ENCODE assay signal across 27 mouse cellular contexts in the genomic region with DNA sequence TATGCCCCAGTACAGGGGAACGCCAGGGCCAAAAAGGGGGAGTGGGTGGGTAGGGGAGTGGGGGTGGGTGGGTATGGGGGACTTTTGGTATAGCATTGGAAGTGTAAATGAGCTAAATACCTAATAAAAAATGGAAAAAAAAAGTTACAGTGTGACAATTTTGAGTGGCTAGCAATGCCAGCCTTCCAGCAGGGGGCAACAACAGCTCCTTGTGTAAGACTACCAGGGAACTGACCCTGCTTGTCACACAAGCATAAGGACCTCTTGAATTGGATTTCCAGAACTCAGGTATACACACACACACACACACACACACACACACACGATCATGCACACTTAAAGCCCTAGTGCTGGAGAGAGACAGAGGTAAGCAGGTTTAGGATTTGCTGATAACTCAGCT. TPM values are rescaled to one million over a fixed set of nuclear protein-coding genes. Genes with fewer than 3 reads are reported as not detected.
DNase-seq lines count a peak whose midpoint lies in the region; ATAC-seq and TF ChIP-seq lines count a peak whose summit lies in the region.
"Not testable (repeated sequence)": the region's sequence is repeated elsewhere in the genome, so short reads cannot be mapped to it uniquely, and the experiment has no call there.
"Had no signal": no experiment of that assay in that cellular context is flagged by ENCODE, and none has a peak within 500 bp of the region (broad histone marks: within the 10 kb centered on the region; RNA-seq: fewer than 3 reads in every experiment).

No protein-coding gene starts in this region.

- H3K27me3 ChIP-seq in MEL (ENCODE audit: control insufficient read depth in 1 of 2, insufficient read depth in 2 of 2, low read length in 2 of 2); hindbrain, postnatal 0 days (ENCODE audit: insufficient read depth, low read length); lung, postnatal 0 days (replicated peaks; ENCODE audit: insufficient read depth, low read length): not testable (repeated sequence)

- DNase-seq in 416B (ENCODE audit: low read depth) = peak; percentile 50
- DNase-seq in MEL (ENCODE audit: low read depth, low spot score) = peak; percentile 38
- peak; percentile 6 for DNase-seq in c-Kit-positive CD71-negative TER-119-negative erythroid progenitor cells, embryonic 14.5 days (ENCODE audit: low read depth)
- not testable (repeated sequence) for DNase-seq in hindbrain, postnatal 0 days (ENCODE audit: low spot score); layer of hippocampus, adult 2 months (ENCODE audit: low spot score in 2 of 2); lung, postnatal 0 days (ENCODE audit: low spot score)
- peak; percentile 40 for DNase-seq in right cerebral cortex, postnatal 14 days
- DNase-seq in urinary bladder, postnatal 14 days (ENCODE audit: low spot score) = peak; percentile 28

- H3K4me2 ChIP-seq in hindbrain, postnatal 0 days (ENCODE audit: low read depth, low read length); lung, postnatal 0 days (replicated peaks; ENCODE audit: low read depth, low read length): not testable (repeated sequence)

- WGBS in hindbrain, postnatal 0 days = 100% methylated on average over 1 of the region's 2 CpGs
- 53% methylated on average over 1 of the region's 2 CpGs for WGBS in lung, postnatal 0 days

- not testable (repeated sequence) for H3K27ac ChIP-seq in MEL (ENCODE audit: control insufficient read depth, low read depth, low read length); hindbrain, postnatal 0 days; layer of hippocampus, adult 2 months; lung, postnatal 0 days (ENCODE audit: low read length)

- TF ChIP-seq POLR2A in MEL (IDR thresholded peaks at IDR 0.05; ENCODE audit: control insufficient read depth in 1 of 2, insufficient read depth in 1 of 2, low read depth in 1 of 2, low read length in 2 of 2, poor library complexity in 1 of 2) = not testable (repeated sequence)

- not testable (repeated sequence) for H3K9ac ChIP-seq in MEL (ENCODE audit: control insufficient read depth, low read depth, low read length, poor library complexity, severe bottlenecking); hindbrain, postnatal 0 days (replicated peaks; ENCODE audit: low read length); lung, postnatal 0 days (replicated peaks; ENCODE audit: low read depth)

- TF ChIP-seq CTCF in MEL (IDR thresholded peaks at IDR 0.05 in 2 of 3, conservative IDR thresholded peaks at IDR 0.05 in 1 of 3; ENCODE audit: control insufficient read depth in 1 of 3, insufficient read depth in 1 of 3, low read depth in 2 of 3, low read length in 3 of 3, poor library complexity in 1 of 3, severe bottlenecking in 1 of 3) = peak; percentile 16 to 56 (median 46); a peak in 5 of 6 replicates
- peak; percentile 18; the same call in 1 of the 2 replicates for TF ChIP-seq CTCF in hindbrain, postnatal 0 days (IDR thresholded peaks at IDR 0.05; ENCODE audit: low read depth)
- peak; percentile 51 for TF ChIP-seq CTCF in layer of hippocampus, adult 2 months (conservative IDR thresholded peaks at IDR 0.05)
- peak; percentile 23; the same call in 1 of the 2 replicates for TF ChIP-seq CTCF in lung, postnatal 0 days (IDR thresholded peaks at IDR 0.05)

- not testable (repeated sequence) for H3K4me1 ChIP-seq in MEL (ENCODE audit: control insufficient read depth in 1 of 2, insufficient read depth in 2 of 2, low read length in 2 of 2); hindbrain, postnatal 0 days (ENCODE audit: insufficient read depth, low read length); lung, postnatal 0 days (ENCODE audit: insufficient read depth, low read depth, low read length)

- ATAC-seq in hindbrain, postnatal 0 days; lung, postnatal 0 days: not testable (repeated sequence)

- peak; percentile 13 for TF ChIP-seq RAD21 in MEL (IDR thresholded peaks at IDR 0.05; ENCODE audit: low read depth, low read length)

- not testable (repeated sequence) for TF ChIP-seq EP300 in MEL (IDR thresholded peaks at IDR 0.05; ENCODE audit: low read depth in 1 of 2, low read length in 2 of 2); lung, postnatal 0 days (IDR thresholded peaks at IDR 0.05)

- H3K36me3 ChIP-seq in MEL (ENCODE audit: control insufficient read depth in 1 of 2, insufficient read depth in 2 of 2, low read length in 2 of 2); hindbrain, postnatal 0 days (ENCODE audit: insufficient read depth, low read length); lung, postnatal 0 days (ENCODE audit: insufficient read depth, low read length): not testable (repeated sequence)

- H3K79me2 ChIP-seq in MEL (ENCODE audit: control insufficient read depth, insufficient read depth, low read length, poor library complexity) = not testable (repeated sequence)

- not testable (repeated sequence) for H3K9me3 ChIP-seq in MEL (replicated peaks; ENCODE audit: insufficient read depth, low read length); hindbrain, postnatal 0 days (ENCODE audit: low read length); lung, postnatal 0 days (ENCODE audit: low read length)

- not testable (repeated sequence) for H3K4me3 ChIP-seq in MEL (ENCODE audit: control insufficient read depth in 1 of 2, insufficient read depth in 1 of 2, low read depth in 2 of 2, low read length in 2 of 2); hindbrain, postnatal 0 days (ENCODE audit: low read length); layer of hippocampus, adult 2 months; lung, postnatal 0 days (ENCODE audit: low read depth, low read length)

TF ChIP-seq in MEL, 35 proteins besides CTCF, POLR2A, EP300 and RAD21:
- 0 out of 2 replicates have a peak, but pooled peaks have one; percentile 29 for TF ChIP-seq ZNF384 (IDR thresholded peaks at IDR 0.05; ENCODE audit: low read depth, low read length)
- peak; percentile 25; the same call in 1 of the 2 replicates for TF ChIP-seq SMC3 (IDR thresholded peaks at IDR 0.05; ENCODE audit: low read depth, low read length)
TF ChIP-seq in MEL: peak in this region for 2; not testable (repeated sequence) for 33.

RNA-seq across cellular contexts. Expression of a gene that starts 8.4 kb away (rescaled TPM):
- not detected in 2 replicates for total RNA-seq in MEL (2012; rRNA removed)
- polyA plus RNA-seq in MEL (2012; ENCODE audit: insufficient read depth in 1 of 2, insufficient read length in 2 of 2, low read depth in 1 of 2, low replicate concordance in 2 of 2, missing spikeins in 1 of 2) = under 1 TPM in 1 of 2 experiments, not detected in 1; 0.03 TPM
- 0.68 and 0.89 TPM in 2 replicates for total RNA-seq in hindbrain, postnatal 0 days (2014; rRNA removed)
- polyA plus RNA-seq in hindbrain, postnatal 0 days (2015; fragmentation: Nextera tagmentation; extraction: Ambion mirVana) = 1.6 and 2.2 TPM in 2 replicates
- not detected for total RNA-seq in layer of hippocampus, adult 2 months (2021)
- polyA plus RNA-seq in lung, postnatal 0 days (2015; fragmentation: Nextera tagmentation; extraction: Ambion mirVana) = not detected in 2 replicates
- total RNA-seq: G1E; gastrocnemius, postnatal 36 days had no signal
- polyA plus RNA-seq: C2C12; embryonic facial prominence, embryonic 14.5 days; forebrain, embryonic 16.5 days; G1E; kidney, adult 2 months; lung, embryonic 16.5 days; midbrain, embryonic 14.5 days; myocyte had no signal

RNA-seq across cellular contexts. Expression of a gene that starts 13.9 kb away (rescaled TPM):
- 3.3 and 3.7 TPM in 2 replicates for total RNA-seq in MEL (2012; rRNA removed)
- 1 to 10 TPM in 1 of 2 experiments, not detected in 1; 6.1 TPM for polyA plus RNA-seq in MEL (2012; ENCODE audit: insufficient read depth in 1 of 2, insufficient read length in 2 of 2, low read depth in 1 of 2, low replicate concordance in 2 of 2, missing spikeins in 1 of 2)
- total RNA-seq in hindbrain, postnatal 0 days (2014; rRNA removed) = 10.2 and 17.4 TPM in 2 replicates
- polyA plus RNA-seq in hindbrain, postnatal 0 days (2015; fragmentation: Nextera tagmentation; extraction: Ambion mirVana) = 8.0 and 8.4 TPM in 2 replicates
- total RNA-seq in layer of hippocampus, adult 2 months (2021) = 1 to 10 TPM; 5.7 to 5.9 TPM
- polyA plus RNA-seq in lung, postnatal 0 days (2015; fragmentation: Nextera tagmentation; extraction: Ambion mirVana) = 5.6 and 7.5 TPM in 2 replicates

RNA-seq across cellular contexts. Expression of a gene that starts 25.2 kb away (rescaled TPM):
- not detected in 2 replicates for total RNA-seq in MEL (2012; rRNA removed)
- polyA plus RNA-seq in MEL (2012; ENCODE audit: insufficient read depth in 1 of 2, insufficient read length in 2 of 2, low read depth in 1 of 2, low replicate concordance in 2 of 2, missing spikeins in 1 of 2) = not detected
- total RNA-seq in hindbrain, postnatal 0 days (2014; rRNA removed) = not detected in 2 replicates
- polyA plus RNA-seq in hindbrain, postnatal 0 days (2015; fragmentation: Nextera tagmentation; extraction: Ambion mirVana) = not detected in 2 replicates
- total RNA-seq in layer of hippocampus, adult 2 months (2021) = not detected
- polyA plus RNA-seq in lung, postnatal 0 days (2015; fragmentation: Nextera tagmentation; extraction: Ambion mirVana) = not detected in 2 replicates
- total RNA-seq: gastrocnemius, postnatal 36 days; hematopoietic stem cell, adult 5-6 weeks; left cerebral cortex, postnatal 10 days had no signal
- polyA plus RNA-seq: C2C12; embryonic facial prominence, embryonic 14.5 days; forebrain, embryonic 16.5 days; G1E; heart, embryonic 16.5 days; hindbrain, embryonic 16.5 days; kidney, adult 2 months; limb, embryonic 13.5 days; liver, embryonic 13.5 days; lung, embryonic 16.5 days; midbrain, embryonic 14.5 days; myocyte; neural tube, embryonic 15.5 days; spleen, adult 2 months; stomach, embryonic 14.5 days; thymus, postnatal 0 days had no signal

RNA-seq across cellular contexts. Expression of a gene that starts 30.3 kb away (rescaled TPM):
- total RNA-seq in MEL (2012; rRNA removed) = not detected in 2 replicates
- polyA plus RNA-seq in MEL (2012; ENCODE audit: insufficient read depth in 1 of 2, insufficient read length in 2 of 2, low read depth in 1 of 2, low replicate concordance in 2 of 2, missing spikeins in 1 of 2) = not detected
- not detected in 2 replicates for total RNA-seq in hindbrain, postnatal 0 days (2014; rRNA removed)
- polyA plus RNA-seq in hindbrain, postnatal 0 days (2015; fragmentation: Nextera tagmentation; extraction: Ambion mirVana) = not detected in 2 replicates
- total RNA-seq in layer of hippocampus, adult 2 months (2021) = not detected
- polyA plus RNA-seq in lung, postnatal 0 days (2015; fragmentation: Nextera tagmentation; extraction: Ambion mirVana) = not detected in 2 replicates
- total RNA-seq: G1E; gastrocnemius, postnatal 36 days; hematopoietic stem cell, adult 5-6 weeks; left cerebral cortex, postnatal 10 days had no signal
- polyA plus RNA-seq: C2C12; embryonic facial prominence, embryonic 14.5 days; forebrain, embryonic 16.5 days; G1E; heart, embryonic 16.5 days; hindbrain, embryonic 16.5 days; kidney, adult 2 months; limb, embryonic 13.5 days; liver, embryonic 13.5 days; lung, embryonic 16.5 days; midbrain, embryonic 14.5 days; myocyte; neural tube, embryonic 15.5 days; spleen, adult 2 months; stomach, embryonic 14.5 days; thymus, postnatal 0 days had no signal

RNA-seq across cellular contexts. Expression of a gene that starts 38.8 kb away (rescaled TPM):
- total RNA-seq in MEL (2012; rRNA removed) = not detected in 2 replicates
- polyA plus RNA-seq in MEL (2012; ENCODE audit: insufficient read depth in 1 of 2, insufficient read length in 2 of 2, low read depth in 1 of 2, low replicate concordance in 2 of 2, missing spikeins in 1 of 2) = not detected
- total RNA-seq in hindbrain, postnatal 0 days (2014; rRNA removed) = 3.4 and 4.9 TPM in 2 replicates
- 3.3 and 4.3 TPM in 2 replicates for polyA plus RNA-seq in hindbrain, postnatal 0 days (2015; fragmentation: Nextera tagmentation; extraction: Ambion mirVana)
- total RNA-seq in layer of hippocampus, adult 2 months (2021) = under 1 TPM; 0.27 to 0.64 TPM
- polyA plus RNA-seq in lung, postnatal 0 days (2015; fragmentation: Nextera tagmentation; extraction: Ambion mirVana) = not detected in 2 replicates
- total RNA-seq: G1E; gastrocnemius, postnatal 36 days; hematopoietic stem cell, adult 5-6 weeks had no signal
- polyA plus RNA-seq: C2C12; G1E; liver, embryonic 13.5 days; lung, embryonic 16.5 days; myocyte had no signal
